Comparison of ENCODE assay signal across 8 mouse cellular contexts in the genomic region with DNA sequence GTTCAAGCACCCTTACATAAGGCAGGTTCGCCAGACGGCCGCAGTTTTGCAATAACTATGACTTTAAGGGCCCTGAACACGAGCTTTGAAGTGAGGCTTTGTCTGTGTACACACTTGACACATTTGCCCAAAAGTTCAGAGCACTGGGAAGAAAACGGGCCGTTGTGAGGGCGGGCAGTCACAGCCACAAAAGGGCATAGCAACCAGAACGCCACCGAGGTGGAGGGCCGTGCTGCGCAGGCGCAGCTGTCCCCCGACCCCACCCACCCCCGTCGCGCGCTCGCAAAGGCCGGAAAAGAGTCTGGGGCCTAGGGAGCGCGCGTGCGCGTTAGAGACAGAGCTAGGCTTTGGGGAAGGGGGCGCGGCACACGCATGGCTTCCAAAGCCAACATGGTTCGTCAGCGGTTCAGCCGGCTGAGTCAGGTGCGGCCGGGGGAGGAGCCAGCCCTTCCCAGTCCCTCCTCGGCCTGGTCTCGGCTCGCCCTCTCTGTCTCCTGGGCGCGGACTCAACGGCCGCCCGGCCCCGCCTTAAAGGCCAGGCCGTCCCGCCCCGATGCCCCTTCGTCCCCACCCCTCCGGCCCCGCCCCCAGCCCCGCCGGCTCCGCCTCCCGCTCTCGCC. TPM values are rescaled to one million over a fixed set of nuclear protein-coding genes. Genes with fewer than 3 reads are reported as not detected.
A peak's percentile ranks its signal among the peaks of the same experiment; 100 is the strongest.
DNase-seq lines count a peak whose midpoint lies in the region; ATAC-seq and TF ChIP-seq lines count a peak whose summit lies in the region.

A gene (plus strand): TSS at position 296 of the 620 bp plus-strand sequence.

- peak; percentile 98 to 99 for DNase-seq in heart, postnatal 10 days
- DNase-seq in large intestine, adult 2 months (ENCODE audit: low read depth, low spot score): peak; percentile 89
- peak; percentile 97 for DNase-seq in liver, postnatal 0 days
- peak; percentile 95 for DNase-seq in testis, postnatal 10 days (ENCODE audit: low spot score)

- H3K9me3 ChIP-seq in ES-Bruce4 (replicated peaks; ENCODE audit: control insufficient read depth, insufficient read depth, low read length, poor library complexity, severe bottlenecking): no peaks in the 10 kb centered on the region
- H3K9me3 ChIP-seq in forebrain, embryonic 13.5 days (replicated peaks): no peaks in the 10 kb centered on the region
- no peaks in the 10 kb centered on the region for H3K9me3 ChIP-seq in liver, postnatal 0 days (ENCODE audit: low read length)
- no peaks in the 10 kb centered on the region for H3K9me3 ChIP-seq in neural tube, embryonic 14.5 days (ENCODE audit: control insufficient read depth, low read length)

- TF ChIP-seq POLR2A in ES-Bruce4 (IDR thresholded peaks at IDR 0.05; ENCODE audit: insufficient read depth, low read length): no peak

- WGBS in forebrain, embryonic 13.5 days: under 1% methylated on average over 49 of the region's 52 CpGs
- WGBS in large intestine, adult 2 months: under 1% methylated on average over 50 of the region's 52 CpGs
- under 1% methylated on average over 37 of the region's 52 CpGs for WGBS in liver, postnatal 0 days (ENCODE audit: insufficient replicate concordance)
- WGBS in neural tube, embryonic 14.5 days: under 1% methylated on average over 52 of the region's 52 CpGs

- H3K4me2 ChIP-seq in forebrain, embryonic 13.5 days: peak within 1 kb of the TSS; percentile 69
- peak within 1 kb of the TSS; percentile 82 for H3K4me2 ChIP-seq in liver, postnatal 0 days (ENCODE audit: low read depth, low read length)
- peak within 1 kb of the TSS; percentile 89 for H3K4me2 ChIP-seq in neural tube, embryonic 14.5 days (ENCODE audit: low read depth, low read length)

- peak; percentile 94 for ATAC-seq in cerebellum, adult (ENCODE audit: insufficient number of reproducible peaks, low FRiP score, low TSS enrichment)
- ATAC-seq in forebrain, embryonic 13.5 days: peak; percentile 96
- peak; percentile 99 for ATAC-seq in liver, postnatal 0 days
- ATAC-seq in neural tube, embryonic 14.5 days (ENCODE audit: low read depth): peak; percentile 95

- intact Hi-C loops in heart, postnatal 10 days (cut with DNase I): loop anchor here (5.0 kb wide), 1 partner anchor 41 kb away; no protein-coding TSS in a partner anchor

- no peak for TF ChIP-seq CTCF in ES-Bruce4 (IDR thresholded peaks at IDR 0.05; ENCODE audit: low read depth, low read length)
- TF ChIP-seq CTCF in liver, postnatal 0 days (IDR thresholded peaks at IDR 0.05; ENCODE audit: low read depth): no peak

- peak within 1 kb of the TSS; percentile 94 for H3K9ac ChIP-seq in ES-Bruce4 (ENCODE audit: low read depth, poor library complexity, severe bottlenecking)
- H3K9ac ChIP-seq in forebrain, embryonic 13.5 days: peak within 1 kb of the TSS; percentile 85
- peak within 1 kb of the TSS; percentile 91 for H3K9ac ChIP-seq in liver, postnatal 0 days (replicated peaks)
- peak within 1 kb of the TSS; percentile 78 for H3K9ac ChIP-seq in neural tube, embryonic 14.5 days (replicated peaks; ENCODE audit: low read depth, low read length)

- H3K4me1 ChIP-seq in ES-Bruce4 (ENCODE audit: control insufficient read depth, insufficient read depth, low read length): no peaks in the 10 kb centered on the region
- peaks cover 25% of the 10 kb centered on the region for H3K4me1 ChIP-seq in forebrain, embryonic 13.5 days
- peaks cover 18% of the 10 kb centered on the region; the same call in 1 of the 2 replicates for H3K4me1 ChIP-seq in liver, postnatal 0 days (ENCODE audit: insufficient read depth)
- H3K4me1 ChIP-seq in neural tube, embryonic 14.5 days (ENCODE audit: control insufficient read depth, insufficient read depth, low read length): peaks cover 12% of the 10 kb centered on the region

- peaks cover 2% of the 10 kb centered on the region; the same call in 1 of the 2 replicates for H3K27me3 ChIP-seq in ES-Bruce4 (ENCODE audit: control insufficient read depth, insufficient read depth, low read length, poor library complexity, severe bottlenecking)
- no peaks in the 10 kb centered on the region for H3K27me3 ChIP-seq in forebrain, embryonic 13.5 days
- no peaks in the 10 kb centered on the region for H3K27me3 ChIP-seq in liver, postnatal 0 days (ENCODE audit: insufficient read depth, low read length)
- H3K27me3 ChIP-seq in neural tube, embryonic 14.5 days (ENCODE audit: control insufficient read depth, insufficient read depth, low read length): no peaks in the 10 kb centered on the region

- H3K27ac ChIP-seq in ES-Bruce4 (ENCODE audit: insufficient read depth, low read length): no peak within 1 kb of the TSS; the same call in 1 of the 2 replicates
- H3K27ac ChIP-seq in forebrain, embryonic 13.5 days: peak within 1 kb of the TSS; percentile 96
- H3K27ac ChIP-seq in liver, postnatal 0 days (ENCODE audit: low read depth): peak within 1 kb of the TSS; percentile 99
- H3K27ac ChIP-seq in neural tube, embryonic 14.5 days (ENCODE audit: low read depth, low read length): peak within 1 kb of the TSS; percentile 94

- TF ChIP-seq EP300 in ES-Bruce4 (IDR thresholded peaks at IDR 0.05; ENCODE audit: insufficient read depth, low read depth, low read length): no peak
- TF ChIP-seq EP300 in liver, postnatal 0 days (IDR thresholded peaks at IDR 0.05; ENCODE audit: low read depth): no peak

- H3K36me3 ChIP-seq in ES-Bruce4 (ENCODE audit: control insufficient read depth, insufficient read depth, low read length, poor library complexity, severe bottlenecking): no peaks in the 10 kb centered on the region
- H3K36me3 ChIP-seq in forebrain, embryonic 13.5 days (ENCODE audit: poor library complexity, severe bottlenecking): no peaks in the 10 kb centered on the region
- H3K36me3 ChIP-seq in liver, postnatal 0 days (replicated peaks; ENCODE audit: insufficient read depth, low read length): no peaks in the 10 kb centered on the region
- no peaks in the 10 kb centered on the region for H3K36me3 ChIP-seq in neural tube, embryonic 14.5 days (ENCODE audit: control insufficient read depth, insufficient read depth, low read length)

- H3K4me3 ChIP-seq in ES-Bruce4 (ENCODE audit: low read depth, low read length): peak within 1 kb of the TSS; percentile 87
- peak within 1 kb of the TSS; percentile 77 for H3K4me3 ChIP-seq in forebrain, embryonic 13.5 days
- peak within 1 kb of the TSS; percentile 86 for H3K4me3 ChIP-seq in liver, postnatal 0 days (ENCODE audit: low read depth, low read length)
- peak within 1 kb of the TSS; percentile 77 for H3K4me3 ChIP-seq in neural tube, embryonic 14.5 days (ENCODE audit: low read depth, low read length)

RNA-seq across cellular contexts. Expression of the gene that starts here (rescaled TPM):
- 73.6 and 79.7 TPM in 2 replicates for polyA plus RNA-seq in ES-Bruce4 (2011; ENCODE audit: insufficient read depth, insufficient read length, low read depth, missing spikeins)
- 41.1 and 41.2 TPM in 2 replicates for polyA plus RNA-seq in forebrain, embryonic 13.5 days (2015; fragmentation: Nextera tagmentation; extraction: Ambion mirVana)
- total RNA-seq in heart, postnatal 10 days (2021): 10 to 100 TPM; 83.4 to 89.9 TPM
- 131 and 141 TPM in 2 replicates for polyA plus RNA-seq in large intestine, adult 2 months (2012; rRNA removed)
- 53.8 and 53.9 TPM in 2 replicates for polyA plus RNA-seq in liver, postnatal 0 days (2015; fragmentation: Nextera tagmentation; extraction: Ambion mirVana)
- 38.7 and 48.0 TPM in 2 replicates for polyA plus RNA-seq in neural tube, embryonic 14.5 days (2014; fragmentation: Nextera tagmentation; extraction: Ambion mirVana)
